Mouse (Mus musculus) CH12.LX (cell line): Measurements from ENCODE around the gene Ttc7b.
A peak's percentile ranks its signal among the peaks of the same experiment; 100 is the strongest.

ENCODE experiments used
- CHD1 ChIP-seq: IDR thresholded peaks from 2 replicates; pipeline ENCODE4 v1.6.1; 2012; ENCODE audit warnings: low read depth, low read length, improper control_type of control experiment, inconsistent platforms
- CTCF ChIP-seq, 2 experiments: IDR thresholded peaks in 1 of 2; conservative IDR thresholded peaks in 1 of 2; 2 replicates each; pipeline ENCODE4 v1.5.1; 2011 to 2012; ENCODE audit warnings: low read depth in 2 of 2, low read length in 2 of 2, improper control_type of control experiment in 1 of 2, inconsistent platforms in 1 of 2, mild to moderate bottlenecking in 1 of 2, moderate library complexity in 1 of 2
- ELF1 ChIP-seq: IDR thresholded peaks from 2 replicates; pipeline ENCODE4 v1.6.1; 2014; ENCODE audit warnings: low read depth, mild to moderate bottlenecking, inconsistent platforms, low read length, improper control_type of control experiment
- EP300 ChIP-seq: IDR thresholded peaks from 2 replicates; pipeline ENCODE4 v1.6.1; 2011; ENCODE audit warnings: low read length, improper control_type of control experiment
- KAT2A ChIP-seq: IDR thresholded peaks from 2 replicates; pipeline ENCODE4 v1.6.1; 2012; ENCODE audit warnings: low read length, improper control_type of control experiment, inconsistent platforms; ENCODE audit not compliant: insufficient replicate concordance
- MAFK ChIP-seq: IDR thresholded peaks from 2 replicates; pipeline ENCODE4 v1.6.1; 2011; ENCODE audit warnings: low read length, improper control_type of control experiment; ENCODE audit not compliant: insufficient replicate concordance
- TCF12 ChIP-seq: IDR thresholded peaks from 2 replicates; pipeline ENCODE4 v1.6.1; 2014; ENCODE audit warnings: low read depth, mild to moderate bottlenecking, inconsistent platforms, low read length, improper control_type of control experiment

DNA sequence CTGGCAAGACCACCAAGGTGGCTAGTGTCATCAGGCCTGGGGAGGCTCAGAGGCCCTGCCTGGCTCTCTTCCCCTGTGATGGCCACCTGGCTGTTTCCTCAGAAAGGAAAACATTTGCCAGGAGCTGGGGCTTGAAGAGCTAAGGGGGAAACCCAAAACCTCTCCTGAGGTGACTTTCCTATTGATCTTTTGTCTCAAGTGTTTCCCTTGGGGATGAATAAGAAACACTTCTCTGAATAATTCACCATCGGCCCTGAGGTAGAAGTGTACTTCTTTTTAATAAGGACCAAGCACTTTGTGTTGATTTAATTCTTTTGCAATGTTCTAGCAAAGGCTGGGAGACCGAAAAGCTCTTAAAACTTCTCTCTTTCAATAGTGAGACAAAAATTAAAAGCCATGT is 197.0 kb downstream of the Ttc7b start:
- TF ChIP-seq MAFK (0 out of 2 replicates have a peak, but pooled peaks have one; percentile 45), CHD1 (peak; percentile 64; the same call in 1 of the 2 replicates), EP300 (peak; percentile 95), KAT2A (0 out of 2 replicates have a peak, but pooled peaks have one; percentile 45), TCF12 (peak; percentile 89), ELF1 (no peak), CTCF (conservative IDR thresholded peaks at IDR 0.05 in 1 of 2, IDR thresholded peaks at IDR 0.05 in 1 of 2; ENCODE audit: low read depth in 2 of 2, low read length in 2 of 2) (no peak)
